Mouse (Mus musculus) kidney, postnatal 0 days (tissue): ENCODE data around the gene Dsp. TPM values are rescaled to one million over a fixed set of nuclear protein-coding genes. Genes with fewer than 3 reads are reported as not detected.

ENCODE experiments used
- ATAC-seq: fragments of 200-750 bp; cut with Nextera tagmentation; replicated peaks from 2 replicates; pipeline ENCODE4 v1.8.0; 2017; ENCODE audit warnings: low read depth, moderate number of reproducible peaks, moderate TSS enrichment, moderate library complexity; ENCODE audit not compliant: low FRiP score
- DNase-seq: peaks from one replicate; pipeline ENCODE4 v3.0.0-alpha.2; 2016; ENCODE audit warnings: low spot score
- H3K27ac ChIP-seq: fragments of 300-500 bp; sonication (generic); 2 replicates; pipeline ENCODE4 v1.5.1; 2014; ENCODE audit warnings: mild to moderate bottlenecking
- H3K27me3 ChIP-seq: fragments of 300-500 bp; sonication (generic); 2 replicates; pipeline ENCODE4 v1.6.1; 2014; ENCODE audit warnings: low read length, mixed read lengths; ENCODE audit not compliant: insufficient read depth
- H3K36me3 ChIP-seq: fragments of 300-500 bp; sonication (generic); 2 replicates; pipeline ENCODE4 v1.6.1; 2014; ENCODE audit warnings: low read length, mixed read lengths; ENCODE audit not compliant: insufficient read depth
- H3K4me1 ChIP-seq: fragments of 300-500 bp; sonication (generic); replicated peaks from 2 replicates; pipeline ENCODE4 v1.6.1; 2014; ENCODE audit warnings: antibody characterized with exemption, low read length, mixed read lengths; ENCODE audit not compliant: insufficient read depth
- H3K4me2 ChIP-seq: fragments of 300-500 bp; sonication (generic); 2 replicates; pipeline ENCODE4 v1.6.1; 2014; ENCODE audit warnings: mild to moderate bottlenecking, low read length, moderate library complexity, mixed read lengths
- H3K4me3 ChIP-seq: fragments of 300-500 bp; sonication (generic); replicated peaks from 2 replicates; pipeline ENCODE4 v1.5.1; 2014; ENCODE audit warnings: low read depth, low read length
- H3K9ac ChIP-seq: fragments of 300-500 bp; sonication (generic); 2 replicates; pipeline ENCODE4 v1.6.1; 2014; ENCODE audit warnings: low read depth, low read length
- H3K9me3 ChIP-seq: fragments of 300-500 bp; sonication (generic); replicated peaks from 2 replicates; pipeline ENCODE4 v1.6.1; 2016; ENCODE audit warnings: low read length, inconsistent platforms, mixed read lengths
- CTCF ChIP-seq: IDR thresholded peaks from 2 replicates; pipeline ENCODE4 v1.5.1; 2016; ENCODE audit warnings: antibody characterized with exemption, low read depth, mild to moderate bottlenecking, moderate library complexity
- WGBS: fragments of 180-500 bp; shearing (Covaris S2); extraction: QIAGEN DNeasy Blood & Tissue Kit; methylation state at CpG from one replicate; pipeline ENCODE4 v1.1.7; 2014; 5-methylcytosine and 5-hydroxymethylcytosine counted together
- polyA plus RNA-seq: library from polyadenylated mRNA; unstranded; fragments of >200 nt; fragmentation: Nextera tagmentation; extraction: Ambion mirVana; gene quantifications from 2 replicates; pipeline ENCODE4 v1.2.1, GENCODE M21; 2015

Dsp gene
- polyA plus RNA-seq, 1 experiment from 2014 or later = 4.4 TPM

- Histone ChIP-seq H3K36me3 (peaks cover 11% of the 10 kb centered on the region), H3K9me3 (no peaks in the 10 kb centered on the region), H3K4me3 (no peak overlapping the region), H3K4me1 (no peaks in the 10 kb centered on the region), H3K4me2 (no peak overlapping the region), H3K27me3 (no peaks in the 10 kb centered on the region), H3K9ac (no peak overlapping the region), H3K27ac (no peak overlapping the region)
- ATAC-seq = no peak
- no peak for TF ChIP-seq CTCF
- 70% methylated on average over 3 of the region's 3 CpGs for WGBS
- DNase-seq = no peak
Observed at GRCm38 (mm10) chr13:38232856-38233625, 81.9 kb downstream of the Dsp start.

GRCm38 (mm10) chr13:38234651-38235050 is 83.6 kb downstream of the Dsp start:
- Histone ChIP-seq H3K27me3 (no peaks in the 10 kb centered on the region), H3K9me3 (no peaks in the 10 kb centered on the region), H3K4me1 (no peaks in the 10 kb centered on the region; the same call in 1 of the 2 replicates), H3K4me2 (no peak overlapping the region), H3K9ac (no peak overlapping the region), H3K4me3 (no peak overlapping the region), H3K27ac (no peak overlapping the region), H3K36me3 (no peaks in the 10 kb centered on the region)
- ATAC-seq (no peak), DNase-seq (no peak)
- TF ChIP-seq CTCF = no peak
- WGBS = 80% methylated on average over 5 of the region's 5 CpGs

GRCm38 (mm10) chr13:38235370-38235769 is 84.3 kb downstream of the Dsp start:
- no peak for DNase-seq
- H3K36me3 ChIP-seq = no peaks in the 10 kb centered on the region
- H3K4me1 ChIP-seq = no peaks in the 10 kb centered on the region; the same call in 1 of the 2 replicates
- no peak overlapping the region for H3K4me2 ChIP-seq
- no peak overlapping the region for H3K4me3 ChIP-seq
- no peak overlapping the region for H3K27ac ChIP-seq
- no peak for ATAC-seq
- no peaks in the 10 kb centered on the region for H3K27me3 ChIP-seq
- no peaks in the 10 kb centered on the region for H3K9me3 ChIP-seq
- TF ChIP-seq CTCF = peak; percentile 47
- 74% methylated on average over 3 of the region's 3 CpGs for WGBS
- H3K9ac ChIP-seq = no peak overlapping the region

DNA sequence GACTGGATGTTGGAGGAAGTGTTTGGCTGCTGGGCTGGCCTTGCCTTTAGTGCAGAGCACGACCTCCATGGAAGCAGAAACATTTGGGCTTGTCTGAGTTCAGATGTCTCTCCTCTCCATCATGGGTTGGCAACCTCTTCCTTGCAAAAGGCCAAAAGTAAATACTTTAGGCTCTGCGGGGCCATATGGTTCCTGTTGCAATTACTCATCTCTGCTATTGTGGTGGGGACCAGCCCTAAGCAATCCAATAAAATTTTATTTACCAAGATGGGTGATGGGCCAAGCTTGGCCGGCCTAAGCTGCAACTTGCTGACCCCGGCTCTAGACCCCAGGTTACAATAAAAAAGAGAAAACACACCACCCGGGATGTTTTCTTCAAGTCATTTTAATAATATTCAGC is 97.1 kb downstream of the Dsp start:
- Histone ChIP-seq H3K4me1 (no peaks in the 10 kb centered on the region), H3K9me3 (no peaks in the 10 kb centered on the region), H3K36me3 (no peaks in the 10 kb centered on the region), H3K27ac (no peak overlapping the region), H3K4me3 (no peak overlapping the region), H3K4me2 (no peak overlapping the region), H3K27me3 (no peaks in the 10 kb centered on the region), H3K9ac (no peak overlapping the region)
- no peak for TF ChIP-seq CTCF
- ATAC-seq (peak; percentile 66; the same call in 1 of the 2 replicates), DNase-seq (peak; percentile 66)
- WGBS = 48% methylated on average over 5 of the region's 5 CpGs

Other genes starting within 250 kb of the Dsp start
- gene Ssr1, start 157.1 kb upstream of the Dsp start, polyA plus RNA-seq = 116 and 128 TPM in 2 replicates
- 39.7 and 40.0 TPM in 2 replicates for gene Riok1, start 114.3 kb upstream of the Dsp start, polyA plus RNA-seq
- gene Cage1, start 114.2 kb upstream of the Dsp start, polyA plus RNA-seq = 2.0 and 2.1 TPM in 2 replicates
- 30.9 and 33.4 TPM in 2 replicates for gene Snrnp48, start 53.6 kb downstream of the Dsp start, polyA plus RNA-seq
- 2.7 and 3.1 TPM in 2 replicates for gene Bmp6, start 193.8 kb downstream of the Dsp start, polyA plus RNA-seq